Mouse (Mus musculus) lung, postnatal 0 days (tissue): ENCODE measurements around the gene Prkca.

Experiments used
- CTCF ChIP-seq: IDR thresholded peaks from 2 replicates; pipeline ENCODE4 v1.5.1; 2016; ENCODE audit warnings: antibody characterized with exemption, mild to moderate bottlenecking
- EP300 ChIP-seq: IDR thresholded peaks from 2 replicates; pipeline ENCODE4 v1.6.1; 2016; ENCODE audit warnings: antibody characterized with exemption, mild to moderate bottlenecking, control low read depth

- TF ChIP-seq CTCF (no peak), EP300 (no peak)
These were observed 193.3 kb downstream of the Prkca start for GRCm38 (mm10) chr11:108150410-108150809.
